Mouse (Mus musculus): Measurements from ENCODE around the gene Avl9. TPM values are rescaled to one million over a fixed set of nuclear protein-coding genes. Genes with fewer than 3 reads are reported as not detected.

The Avl9 gene
- polyA plus RNA-seq, 1 experiment from 2014 or later: 7.3 TPM

- peak overlapping the region; percentile 66 for H3K27ac ChIP-seq (ENCODE audit: low read length)
- no peak overlapping the region for H3K9ac ChIP-seq (ENCODE audit: low read length)
- no peak for ATAC-seq (replicated peaks; ENCODE audit: extremely low read depth, insufficient read depth, low FRiP score)
- 28% methylated on average over 3 of the region's 3 CpGs for WGBS
- no peak overlapping the region for H3K4me2 ChIP-seq (ENCODE audit: low read depth, low read length)
- no peaks in the 10 kb centered on the region for H3K27me3 ChIP-seq (ENCODE audit: control insufficient read depth, insufficient read depth, low read length)
- peaks cover 19% of the 10 kb centered on the region for H3K4me1 ChIP-seq (ENCODE audit: control insufficient read depth, insufficient read depth, low read length)
- H3K36me3 ChIP-seq (ENCODE audit: control insufficient read depth, insufficient read depth): peaks cover 5% of the 10 kb centered on the region
- H3K4me3 ChIP-seq (ENCODE audit: low read length): no peak overlapping the region
- H3K9me3 ChIP-seq (replicated peaks; ENCODE audit: control insufficient read depth, low read length): no peaks in the 10 kb centered on the region
Measured at GRCm38 (mm10) chr6:56720877-56721276, 6.2 kb downstream of the Avl9 start.

- no peaks in the 10 kb centered on the region for H3K9me3 ChIP-seq (replicated peaks; ENCODE audit: control insufficient read depth, low read length)
- H3K36me3 ChIP-seq (ENCODE audit: control insufficient read depth, insufficient read depth): peaks cover 37% of the 10 kb centered on the region
- H3K4me1 ChIP-seq (ENCODE audit: control insufficient read depth, insufficient read depth, low read length): no peaks in the 10 kb centered on the region
- WGBS: 85% methylated on average over 2 of the region's 2 CpGs
- no peak for ATAC-seq (replicated peaks; ENCODE audit: extremely low read depth, insufficient read depth, low FRiP score)
- no peak overlapping the region for H3K4me3 ChIP-seq (ENCODE audit: low read length)
- no peak overlapping the region for H3K9ac ChIP-seq (ENCODE audit: low read length)
- H3K27me3 ChIP-seq (ENCODE audit: control insufficient read depth, insufficient read depth, low read length): no peaks in the 10 kb centered on the region
- H3K27ac ChIP-seq (ENCODE audit: low read length): no peak overlapping the region
- no peak overlapping the region for H3K4me2 ChIP-seq (ENCODE audit: low read depth, low read length)
Measured at GRCm38 (mm10) chr6:56732545-56732944, 17.8 kb downstream of the Avl9 start.

GRCm38 (mm10) chr6:56745950-56746543 lies 31.3 kb downstream of the Avl9 start:
- Histone ChIP-seq H3K4me2 (ENCODE audit: low read depth, low read length) (no peak overlapping the region), H3K4me3 (ENCODE audit: low read length) (no peak overlapping the region), H3K27me3 (ENCODE audit: control insufficient read depth, insufficient read depth, low read length) (no peaks in the 10 kb centered on the region), H3K36me3 (ENCODE audit: control insufficient read depth, insufficient read depth) (peaks cover 10% of the 10 kb centered on the region), H3K9ac (ENCODE audit: low read length) (no peak overlapping the region), H3K4me1 (ENCODE audit: control insufficient read depth, insufficient read depth, low read length) (no peaks in the 10 kb centered on the region), H3K9me3 (replicated peaks; ENCODE audit: control insufficient read depth, low read length) (no peaks in the 10 kb centered on the region), H3K27ac (ENCODE audit: low read length) (peak overlapping the region; percentile 5; the same call in 1 of the 2 replicates)
- 60% methylated on average over 5 of the region's 5 CpGs for WGBS
- ATAC-seq (replicated peaks; ENCODE audit: extremely low read depth, insufficient read depth, low FRiP score): no peak

- H3K27me3 ChIP-seq (ENCODE audit: control insufficient read depth, insufficient read depth, low read length): no peaks in the 10 kb centered on the region
- H3K36me3 ChIP-seq (ENCODE audit: control insufficient read depth, insufficient read depth): peaks cover 35% of the 10 kb centered on the region
- ATAC-seq (replicated peaks; ENCODE audit: extremely low read depth, insufficient read depth, low FRiP score): no peak
- no peak overlapping the region for H3K27ac ChIP-seq (ENCODE audit: low read length)
- no peak overlapping the region for H3K4me2 ChIP-seq (ENCODE audit: low read depth, low read length)
- no peak overlapping the region for H3K4me3 ChIP-seq (ENCODE audit: low read length)
- 90% methylated on average over 3 of the region's 3 CpGs for WGBS
- no peak overlapping the region for H3K9ac ChIP-seq (ENCODE audit: low read length)
- no peaks in the 10 kb centered on the region for H3K9me3 ChIP-seq (replicated peaks; ENCODE audit: control insufficient read depth, low read length)
- no peaks in the 10 kb centered on the region for H3K4me1 ChIP-seq (ENCODE audit: control insufficient read depth, insufficient read depth, low read length)
Measured at GRCm38 (mm10) chr6:56753719-56754118, 39.0 kb downstream of the Avl9 start.

GRCm38 (mm10) chr6:56756117-56756516 lies 41.4 kb downstream of the Avl9 start:
- H3K4me1 ChIP-seq (ENCODE audit: control insufficient read depth, insufficient read depth, low read length): no peaks in the 10 kb centered on the region
- H3K27me3 ChIP-seq (ENCODE audit: control insufficient read depth, insufficient read depth, low read length): no peaks in the 10 kb centered on the region
- no peak overlapping the region for H3K4me3 ChIP-seq (ENCODE audit: low read length)
- 78% methylated on average over 1 of the region's 1 CpGs for WGBS
- no peak overlapping the region for H3K27ac ChIP-seq (ENCODE audit: low read length)
- no peak for ATAC-seq (replicated peaks; ENCODE audit: extremely low read depth, insufficient read depth, low FRiP score)
- no peaks in the 10 kb centered on the region for H3K9me3 ChIP-seq (replicated peaks; ENCODE audit: control insufficient read depth, low read length)
- no peak overlapping the region for H3K9ac ChIP-seq (ENCODE audit: low read length)
- peaks cover 35% of the 10 kb centered on the region for H3K36me3 ChIP-seq (ENCODE audit: control insufficient read depth, insufficient read depth)
- H3K4me2 ChIP-seq (ENCODE audit: low read depth, low read length): no peak overlapping the region

GRCm38 (mm10) chr6:56759324-56759723 lies 44.6 kb downstream of the Avl9 start:
- no peaks in the 10 kb centered on the region for H3K9me3 ChIP-seq (replicated peaks; ENCODE audit: control insufficient read depth, low read length)
- ATAC-seq (replicated peaks; ENCODE audit: extremely low read depth, insufficient read depth, low FRiP score): no peak
- peaks cover 8% of the 10 kb centered on the region for H3K4me1 ChIP-seq (ENCODE audit: control insufficient read depth, insufficient read depth, low read length)
- WGBS: 95% methylated on average over 1 of the region's 1 CpGs
- no peak overlapping the region for H3K9ac ChIP-seq (ENCODE audit: low read length)
- peaks cover 35% of the 10 kb centered on the region for H3K36me3 ChIP-seq (ENCODE audit: control insufficient read depth, insufficient read depth)
- no peaks in the 10 kb centered on the region for H3K27me3 ChIP-seq (ENCODE audit: control insufficient read depth, insufficient read depth, low read length)
- no peak overlapping the region for H3K4me3 ChIP-seq (ENCODE audit: low read length)
- H3K27ac ChIP-seq (ENCODE audit: low read length): no peak overlapping the region
- no peak overlapping the region for H3K4me2 ChIP-seq (ENCODE audit: low read depth, low read length)

GRCm38 (mm10) chr6:56765265-56765664 lies 50.6 kb downstream of the Avl9 start:
- peaks cover 8% of the 10 kb centered on the region for H3K36me3 ChIP-seq (ENCODE audit: control insufficient read depth, insufficient read depth)
- H3K9ac ChIP-seq (ENCODE audit: low read length): no peak overlapping the region
- no peak overlapping the region for H3K4me2 ChIP-seq (ENCODE audit: low read depth, low read length)
- no peak overlapping the region for H3K27ac ChIP-seq (ENCODE audit: low read length)
- peaks cover 8% of the 10 kb centered on the region for H3K4me1 ChIP-seq (ENCODE audit: control insufficient read depth, insufficient read depth, low read length)
- no peak for ATAC-seq (replicated peaks; ENCODE audit: extremely low read depth, insufficient read depth, low FRiP score)
- no peaks in the 10 kb centered on the region for H3K9me3 ChIP-seq (replicated peaks; ENCODE audit: control insufficient read depth, low read length)
- H3K27me3 ChIP-seq (ENCODE audit: control insufficient read depth, insufficient read depth, low read length): no peaks in the 10 kb centered on the region
- H3K4me3 ChIP-seq (ENCODE audit: low read length): no peak overlapping the region
- 85% methylated on average over 3 of the region's 3 CpGs for WGBS

GRCm38 (mm10) chr6:56765696-56766095 lies 51.0 kb downstream of the Avl9 start:
- Histone ChIP-seq H3K4me2 (ENCODE audit: low read depth, low read length) (no peak overlapping the region), H3K9ac (ENCODE audit: low read length) (no peak overlapping the region), H3K4me3 (ENCODE audit: low read length) (no peak overlapping the region), H3K4me1 (ENCODE audit: control insufficient read depth, insufficient read depth, low read length) (peaks cover 8% of the 10 kb centered on the region), H3K9me3 (replicated peaks; ENCODE audit: control insufficient read depth, low read length) (no peaks in the 10 kb centered on the region), H3K36me3 (ENCODE audit: control insufficient read depth, insufficient read depth) (peaks cover 8% of the 10 kb centered on the region), H3K27me3 (ENCODE audit: control insufficient read depth, insufficient read depth, low read length) (no peaks in the 10 kb centered on the region), H3K27ac (ENCODE audit: low read length) (no peak overlapping the region)
- ATAC-seq (replicated peaks; ENCODE audit: extremely low read depth, insufficient read depth, low FRiP score): no peak
- 79% methylated on average over 4 of the region's 4 CpGs for WGBS

GRCm38 (mm10) chr6:56775816-56776215 lies 61.1 kb downstream of the Avl9 start:
- Histone ChIP-seq H3K27ac (ENCODE audit: low read length) (no peak overlapping the region), H3K36me3 (ENCODE audit: control insufficient read depth, insufficient read depth) (peaks cover 34% of the 10 kb centered on the region), H3K9me3 (replicated peaks; ENCODE audit: control insufficient read depth, low read length) (no peaks in the 10 kb centered on the region), H3K4me2 (ENCODE audit: low read depth, low read length) (no peak overlapping the region), H3K27me3 (ENCODE audit: control insufficient read depth, insufficient read depth, low read length) (no peaks in the 10 kb centered on the region), H3K4me3 (ENCODE audit: low read length) (no peak overlapping the region), H3K9ac (ENCODE audit: low read length) (no peak overlapping the region), H3K4me1 (ENCODE audit: control insufficient read depth, insufficient read depth, low read length) (peaks cover 9% of the 10 kb centered on the region)
- no peak for ATAC-seq (replicated peaks; ENCODE audit: extremely low read depth, insufficient read depth, low FRiP score)
- 20% methylated on average over 3 of the region's 3 CpGs for WGBS

Data from heart, embryonic 16.5 days (tissue).